Mouse (Mus musculus) urinary bladder, postnatal 25 days (tissue): ENCODE results near the gene Mkln1.

Experiments used
- DNase-seq: peaks from one replicate; pipeline ENCODE4 v3.0.0; 2022; ENCODE audit warnings: low spot score

Mkln1 gene

GRCm38 (mm10) chr6:31398431-31399205 is at the start of gene Mkln1:
Mkln1 (plus strand) TSS chr6:31398735.
- DNase-seq = peak; percentile 86

GRCm38 (mm10) chr6:31356444-31357191 is 41.9 kb upstream of the Mkln1 start:
- no peak for DNase-seq

GRCm38 (mm10) chr6:31357286-31357685 is 41.2 kb upstream of the Mkln1 start:
- DNase-seq = no peak

GRCm38 (mm10) chr6:31362617-31363016 is 35.9 kb upstream of the Mkln1 start:
- no peak for DNase-seq

GRCm38 (mm10) chr6:31364399-31364798 is 34.1 kb upstream of the Mkln1 start:
- no peak for DNase-seq

GRCm38 (mm10) chr6:31367947-31368346 is 30.6 kb upstream of the Mkln1 start:
- no peak for DNase-seq

GRCm38 (mm10) chr6:31368559-31368958 is 30.0 kb upstream of the Mkln1 start:
- no peak for DNase-seq

- no peak for DNase-seq
Measured at GRCm38 (mm10) chr6:31369875-31370274, 28.7 kb upstream of the Mkln1 start.

GRCm38 (mm10) chr6:31370550-31371061 is 27.9 kb upstream of the Mkln1 start:
- DNase-seq = no peak

GRCm38 (mm10) chr6:31371140-31371539 is 27.4 kb upstream of the Mkln1 start:
- DNase-seq = no peak

- no peak for DNase-seq
Measured at GRCm38 (mm10) chr6:31372620-31373019, 25.9 kb upstream of the Mkln1 start.

- no peak for DNase-seq
Measured at GRCm38 (mm10) chr6:31373084-31373673, 25.4 kb upstream of the Mkln1 start.

- no peak for DNase-seq
Measured at GRCm38 (mm10) chr6:31382989-31383388, 15.5 kb upstream of the Mkln1 start.

GRCm38 (mm10) chr6:31384794-31385193 is 13.7 kb upstream of the Mkln1 start:
- no peak for DNase-seq

- no peak for DNase-seq
Measured at GRCm38 (mm10) chr6:31385281-31386145, 13.0 kb upstream of the Mkln1 start.

GRCm38 (mm10) chr6:31389716-31390115 is 8.8 kb upstream of the Mkln1 start:
- DNase-seq = no peak

- DNase-seq = no peak
Measured at GRCm38 (mm10) chr6:31390243-31390981, 8.1 kb upstream of the Mkln1 start.

GRCm38 (mm10) chr6:31392871-31393270 is 5.7 kb upstream of the Mkln1 start:
- no peak for DNase-seq

GRCm38 (mm10) chr6:31396118-31396517 is 2.4 kb upstream of the Mkln1 start:
- DNase-seq = no peak

GRCm38 (mm10) chr6:31397308-31397707 is 1.2 kb upstream of the Mkln1 start:
- no peak for DNase-seq
